Mouse (Mus musculus): ENCODE results near the gene Lgals4. TPM values are rescaled to one million over a fixed set of nuclear protein-coding genes. Genes with fewer than 3 reads are reported as not detected.

Gene Lgals4
- total and polyA plus RNA-seq, 3 experiments: 2.1 to 5.1 TPM; not detected in 1

- peaks cover 23 to 89% of the 10 kb centered on the region in 2 experiments for H3K4me1 ChIP-seq (ENCODE audit: control insufficient read depth in 1 of 2, insufficient read depth in 2 of 2, low read length in 2 of 2)
- H3K27ac ChIP-seq (ENCODE audit: control insufficient read depth, low read depth, low read length): peak overlapping the region; percentile 4; the same call in 1 of the 2 replicates
- H3K9ac ChIP-seq (ENCODE audit: control insufficient read depth, low read depth, low read length, poor library complexity, severe bottlenecking): no peak overlapping the region
- no peak overlapping the region for H3K4me3 ChIP-seq (ENCODE audit: control insufficient read depth in 1 of 2, insufficient read depth in 1 of 2, low read depth in 2 of 2, low read length in 2 of 2)
- no peaks in the 10 kb centered on the region for H3K9me3 ChIP-seq (replicated peaks; ENCODE audit: insufficient read depth, low read length)
- H3K36me3 ChIP-seq (ENCODE audit: control insufficient read depth in 1 of 2, insufficient read depth in 2 of 2, low read length in 2 of 2): peaks cover 51 to 97% of the 10 kb centered on the region in 2 experiments
- H3K27me3 ChIP-seq (ENCODE audit: control insufficient read depth in 1 of 2, insufficient read depth in 2 of 2, low read length in 2 of 2): no peaks in the 10 kb centered on the region
- DNase-seq (ENCODE audit: low read depth, low spot score): no peak
- peaks cover 52% of the 10 kb centered on the region for H3K79me2 ChIP-seq (ENCODE audit: control insufficient read depth, insufficient read depth, low read length, poor library complexity)
- TF ChIP-seq ZC3H11A (IDR thresholded peaks at IDR 0.05; ENCODE audit: low read depth, low read length): no peak
- TF ChIP-seq MEF2A (IDR thresholded peaks at IDR 0.05; ENCODE audit: extremely low read depth, insufficient replicate concordance, low read depth, low read length, poor library complexity, severe bottlenecking): no peak
- 0 out of 2 replicates have a peak, but pooled peaks have one; percentile 69 for TF ChIP-seq POLR2AphosphoS5 (IDR thresholded peaks at IDR 0.05; ENCODE audit: borderline replicate concordance, low read depth, low read length)
- TF ChIP-seq RAD21 (IDR thresholded peaks at IDR 0.05; ENCODE audit: low read depth, low read length): no peak
- TF ChIP-seq POLR2A (IDR thresholded peaks at IDR 0.05; ENCODE audit: control insufficient read depth in 1 of 2, insufficient read depth in 1 of 2, low read depth in 1 of 2, low read length in 2 of 2, poor library complexity in 1 of 2): 0 out of 4 replicates have a peak, but pooled peaks have one; percentile 13 to 16
- TF ChIP-seq RCOR1 (IDR thresholded peaks at IDR 0.05; ENCODE audit: low read depth, low read length): 0 out of 2 replicates have a peak, but pooled peaks have one; percentile 10
- no peak for TF ChIP-seq ETS1 (IDR thresholded peaks at IDR 0.05; ENCODE audit: low read depth, low read length)
- 0 out of 2 replicates have a peak, but pooled peaks have one; percentile 48 for TF ChIP-seq ZKSCAN1 (IDR thresholded peaks at IDR 0.05; ENCODE audit: low read depth, low read length)
- no peak for TF ChIP-seq MXI1 (IDR thresholded peaks at IDR 0.05; ENCODE audit: low read depth, low read length)
- TF ChIP-seq ZMIZ1 (IDR thresholded peaks at IDR 0.05; ENCODE audit: low read depth, low read length): no peak
- TF ChIP-seq TBP (IDR thresholded peaks at IDR 0.05; ENCODE audit: low read depth, low read length): no peak
Measured at GRCm38 (mm10) chr7:28816920-28817319, 16.7 kb upstream of the Lgals4 start.

- H3K4me3 ChIP-seq (ENCODE audit: control insufficient read depth in 1 of 2, insufficient read depth in 1 of 2, low read depth in 2 of 2, low read length in 2 of 2): no peak overlapping the region
- H3K9me3 ChIP-seq (replicated peaks; ENCODE audit: insufficient read depth, low read length): no peaks in the 10 kb centered on the region
- H3K4me1 ChIP-seq (ENCODE audit: control insufficient read depth in 1 of 2, insufficient read depth in 2 of 2, low read length in 2 of 2): peaks cover 21 to 89% of the 10 kb centered on the region in 2 experiments
- no peak overlapping the region for H3K9ac ChIP-seq (ENCODE audit: control insufficient read depth, low read depth, low read length, poor library complexity, severe bottlenecking)
- peaks cover 53 to 97% of the 10 kb centered on the region in 2 experiments for H3K36me3 ChIP-seq (ENCODE audit: control insufficient read depth in 1 of 2, insufficient read depth in 2 of 2, low read length in 2 of 2)
- no peaks in the 10 kb centered on the region for H3K27me3 ChIP-seq (ENCODE audit: control insufficient read depth in 1 of 2, insufficient read depth in 2 of 2, low read length in 2 of 2)
- H3K27ac ChIP-seq (ENCODE audit: control insufficient read depth, low read depth, low read length): peak overlapping the region; percentile 22; the same call in 1 of the 2 replicates
- peak; percentile 57 for DNase-seq (ENCODE audit: low read depth, low spot score)
- peaks cover 46% of the 10 kb centered on the region for H3K79me2 ChIP-seq (ENCODE audit: control insufficient read depth, insufficient read depth, low read length, poor library complexity)
- TF ChIP-seq GATA1 (IDR thresholded peaks at IDR 0.05; ENCODE audit: low read depth, low read length) (peak; percentile 60), TCF12 (IDR thresholded peaks at IDR 0.05; ENCODE audit: low read depth, low read length) (no peak), MYC (IDR thresholded peaks at IDR 0.05; ENCODE audit: low read depth, low read length) (no peak), NRF1 (IDR thresholded peaks at IDR 0.05; ENCODE audit: insufficient read depth, low read depth, low read length, poor library complexity, severe bottlenecking) (no peak), ELF1 (IDR thresholded peaks at IDR 0.05; ENCODE audit: low read depth, low read length) (no peak), HCFC1 (IDR thresholded peaks at IDR 0.05; ENCODE audit: low read depth, low read length) (no peak), CHD2 (IDR thresholded peaks at IDR 0.05; ENCODE audit: low read length) (no peak), MEF2A (IDR thresholded peaks at IDR 0.05; ENCODE audit: extremely low read depth, insufficient replicate concordance, low read depth, low read length, poor library complexity, severe bottlenecking) (no peak), MAFK (IDR thresholded peaks at IDR 0.05; ENCODE audit: borderline replicate concordance, low read depth, low read length) (no peak), EP300 (IDR thresholded peaks at IDR 0.05; ENCODE audit: low read depth in 1 of 2, low read length in 2 of 2) (0 out of 4 replicates have a peak, but pooled peaks of 1 of the 2 experiments have one; percentile 24), MAZ (IDR thresholded peaks at IDR 0.05; ENCODE audit: low read depth, low read length) (0 out of 2 replicates have a peak, but pooled peaks have one; percentile 19), ZMIZ1 (IDR thresholded peaks at IDR 0.05; ENCODE audit: low read depth, low read length) (no peak), MYB (IDR thresholded peaks at IDR 0.05; ENCODE audit: low read depth, low read length) (no peak), NELFE (IDR thresholded peaks at IDR 0.05; ENCODE audit: low read depth, low read length) (no peak), POLR2AphosphoS5 (IDR thresholded peaks at IDR 0.05; ENCODE audit: borderline replicate concordance, low read depth, low read length) (no peak), USF2 (IDR thresholded peaks at IDR 0.05; ENCODE audit: borderline replicate concordance in 1 of 2, insufficient read depth in 1 of 2, low read depth in 1 of 2, low read length in 2 of 2) (no peak), RCOR1 (IDR thresholded peaks at IDR 0.05; ENCODE audit: low read depth, low read length) (no peak), UBTF (IDR thresholded peaks at IDR 0.05; ENCODE audit: borderline replicate concordance, insufficient read depth, low read depth, low read length) (no peak), TBP (IDR thresholded peaks at IDR 0.05; ENCODE audit: low read depth, low read length) (no peak), CHD1 (IDR thresholded peaks at IDR 0.05; ENCODE audit: low read depth, low read length) (no peak), CTCF (IDR thresholded peaks at IDR 0.05 in 2 of 3, conservative IDR thresholded peaks at IDR 0.05 in 1 of 3; ENCODE audit: control insufficient read depth in 1 of 3, insufficient read depth in 1 of 3, low read depth in 2 of 3, low read length in 3 of 3, poor library complexity in 1 of 3, severe bottlenecking in 1 of 3) (no peak), USF1 (IDR thresholded peaks at IDR 0.05; ENCODE audit: low read depth, low read length) (no peak), GABPA (IDR thresholded peaks at IDR 0.05; ENCODE audit: low read depth, low read length) (no peak)
Measured at GRCm38 (mm10) chr7:28817524-28817923, 16.1 kb upstream of the Lgals4 start.
